Mouse (Mus musculus) thymus, postnatal 0 days (tissue): ENCODE data around the gene St7l. TPM values are rescaled to one million over a fixed set of nuclear protein-coding genes. Genes with fewer than 3 reads are reported as not detected.
A peak's percentile ranks its signal among the peaks of the same experiment; 100 is the strongest.

Experiments
- DNase-seq: peaks from one replicate; pipeline ENCODE4 v3.0.0-alpha.2; 2015; ENCODE audit warnings: low spot score
- polyA plus RNA-seq: library from polyadenylated mRNA; unstranded; fragments of >200 nt; fragmentation: Nextera tagmentation; extraction: Ambion mirVana; gene quantifications from 2 replicates; pipeline ENCODE4 v1.2.1, GENCODE M21; 2015

St7l gene
- polyA plus RNA-seq, 1 experiment from 2014 or later = 31.7 TPM

GRCm38 (mm10) chr3:104962141-104962611, 98.4 kb downstream of the St7l start:
- DNase-seq = no peak

- DNase-seq = no peak
Observed at GRCm38 (mm10) chr3:104962866-104963265, 99.1 kb downstream of the St7l start.

DNA sequence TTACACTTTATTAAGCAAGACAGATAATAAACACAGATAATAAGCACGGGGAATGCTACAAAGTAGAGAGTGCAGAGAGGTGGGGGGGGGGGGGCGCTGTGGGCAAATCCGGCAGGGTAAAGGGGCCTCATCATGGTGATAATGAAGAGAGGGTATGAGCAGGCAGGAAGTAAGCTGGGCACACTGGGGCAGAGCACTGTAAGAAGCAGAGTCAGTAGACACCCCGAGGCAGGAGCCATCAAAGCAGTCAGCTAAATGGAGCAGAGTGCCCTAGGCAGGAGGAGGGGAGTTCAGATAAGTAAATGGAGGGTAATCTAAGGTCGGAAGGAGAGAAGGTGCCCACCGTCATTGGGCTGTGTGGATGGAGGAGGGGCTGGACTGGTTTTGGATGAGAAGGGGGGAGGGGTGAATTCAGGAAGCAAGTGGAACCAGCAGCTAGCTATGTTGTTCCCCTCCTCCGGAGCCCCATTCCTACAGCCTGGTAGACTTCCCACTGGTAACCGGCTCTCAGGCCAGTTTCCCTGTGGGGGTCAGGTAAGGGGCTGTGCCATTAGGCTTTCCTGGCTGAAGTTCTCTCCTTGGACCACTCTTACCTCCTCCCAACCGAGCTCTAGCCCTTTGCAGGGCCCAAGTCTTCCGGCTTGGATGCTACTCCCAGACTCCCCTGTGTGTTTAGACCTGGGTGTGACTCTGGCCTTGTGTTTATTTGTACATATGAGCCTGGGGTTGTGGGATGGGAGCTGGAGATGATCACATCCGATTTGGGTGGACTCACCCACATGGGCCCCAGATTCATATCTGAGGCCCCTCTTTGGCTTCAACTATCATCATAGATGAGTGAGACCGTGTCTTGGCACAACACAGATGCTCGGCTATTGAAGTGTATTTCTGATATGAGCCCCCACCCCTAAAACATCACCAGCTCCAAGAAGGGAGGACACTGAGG, 99.8 kb downstream of the St7l start:
- DNase-seq = peak; percentile 69

DNA sequence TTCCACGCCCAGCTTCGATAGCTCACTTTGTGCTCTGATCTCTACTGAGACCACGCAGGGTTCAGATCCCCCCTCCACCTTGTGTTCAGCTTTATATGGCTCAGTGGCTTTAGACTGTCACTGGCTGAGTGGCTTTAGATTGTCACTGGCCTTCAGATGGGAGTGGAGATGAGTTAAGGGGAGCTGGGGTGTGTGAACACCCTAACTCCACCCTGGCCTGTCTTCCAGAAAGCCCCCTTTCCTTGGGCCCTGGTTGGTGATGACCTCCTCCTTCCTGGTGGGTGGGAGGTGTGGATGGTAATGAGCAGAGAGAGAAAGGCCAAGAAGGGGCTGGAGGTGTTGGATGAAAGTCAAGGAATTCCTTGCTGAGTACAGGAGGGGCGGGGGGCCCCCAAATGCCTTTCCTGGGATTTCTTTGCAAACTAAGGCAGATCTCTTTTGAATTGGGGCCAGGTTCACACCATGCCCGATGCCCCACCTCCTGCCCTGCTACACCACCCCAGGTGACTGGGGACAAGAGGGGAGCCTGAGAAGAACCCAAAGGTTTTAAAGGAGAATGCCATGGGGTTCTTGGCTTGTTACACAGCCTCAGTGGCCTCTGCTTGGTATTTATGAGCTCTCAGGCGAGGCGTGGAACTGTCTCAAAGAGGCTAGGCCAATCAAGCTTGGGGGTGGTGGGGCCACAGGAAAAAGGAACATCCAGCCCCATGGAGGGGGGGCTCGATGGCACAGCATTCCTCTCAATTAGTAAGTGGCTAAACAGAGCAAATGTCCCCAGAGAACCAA, 101.5 kb downstream of the St7l start:
- DNase-seq = no peak

- no peak for DNase-seq
Observed at GRCm38 (mm10) chr3:104965991-104966554, 102.3 kb downstream of the St7l start.

- peak; percentile 68 for DNase-seq
Observed at GRCm38 (mm10) chr3:104967548-104968300, 103.9 kb downstream of the St7l start.

Other genes starting within 250 kb of the St7l start
- gene Slc16a1, start 225.3 kb upstream of the St7l start, polyA plus RNA-seq = 82.5 and 84.3 TPM in 2 replicates
- 1.9 and 2.3 TPM in 2 replicates for gene Ppm1j, start 82.9 kb upstream of the St7l start, polyA plus RNA-seq
- gene Fam19a3, start 82.2 kb upstream of the St7l start, polyA plus RNA-seq = not detected in 2 replicates
- gene Rhoc, start 75.6 kb upstream of the St7l start, polyA plus RNA-seq = 26.4 and 30.8 TPM in 2 replicates
- gene Mov10, start 45.4 kb upstream of the St7l start, polyA plus RNA-seq = 23.4 and 29.9 TPM in 2 replicates
- 256 and 277 TPM in 2 replicates for gene Capza1, start 500 bp downstream of the St7l start, polyA plus RNA-seq
- gene Wnt2b, start 97.9 kb downstream of the St7l start, polyA plus RNA-seq = 0.13 and 0.24 TPM in 2 replicates
- 6.7 TPM in 2 replicates for gene Cttnbp2nl, start 189.1 kb downstream of the St7l start, polyA plus RNA-seq
- not detected in 2 replicates for gene 4930564D02Rik, start 202.8 kb downstream of the St7l start, polyA plus RNA-seq